Mouse (Mus musculus) WW6 (cell line): Measurements from ENCODE around the gene Kalrn.

Source experiments
- DNase-seq: peaks from one replicate; pipeline ENCODE4 v3.0.0-alpha.2; 2013; ENCODE audit warnings: low read depth, low spot score

Gene Kalrn

GRCm38 (mm10) chr16:34078732-34079131 is 494.6 kb downstream of the Kalrn start:
- no peak for DNase-seq

GRCm38 (mm10) chr16:34076101-34076500 is 497.2 kb downstream of the Kalrn start:
- no peak for DNase-seq

- no peak for DNase-seq
Observed at GRCm38 (mm10) chr16:34073930-34074329, 499.4 kb downstream of the Kalrn start.

GRCm38 (mm10) chr16:34072136-34072535 is 501.2 kb downstream of the Kalrn start:
- DNase-seq = no peak

GRCm38 (mm10) chr16:34071223-34071825 is 502.0 kb downstream of the Kalrn start:
- no peak for DNase-seq

GRCm38 (mm10) chr16:34069481-34069880 is 503.9 kb downstream of the Kalrn start:
- DNase-seq = no peak

- DNase-seq = no peak
Observed at GRCm38 (mm10) chr16:34066922-34067321, 506.4 kb downstream of the Kalrn start.

GRCm38 (mm10) chr16:34066376-34066775 is 507.0 kb downstream of the Kalrn start:
- no peak for DNase-seq

- DNase-seq = no peak
Observed at GRCm38 (mm10) chr16:34063313-34063712, 510.0 kb downstream of the Kalrn start.

GRCm38 (mm10) chr16:34061661-34062060 is 511.7 kb downstream of the Kalrn start:
- no peak for DNase-seq

- DNase-seq = no peak
Observed at GRCm38 (mm10) chr16:34058611-34059010, 514.7 kb downstream of the Kalrn start.

GRCm38 (mm10) chr16:34057464-34057863 is 515.9 kb downstream of the Kalrn start:
- no peak for DNase-seq

- peak; percentile 11 for DNase-seq
Observed at GRCm38 (mm10) chr16:34056418-34057111, 516.8 kb downstream of the Kalrn start.

GRCm38 (mm10) chr16:34050090-34050489 is 523.2 kb downstream of the Kalrn start:
- DNase-seq = no peak

GRCm38 (mm10) chr16:34049361-34049760 is 524.0 kb downstream of the Kalrn start:
- DNase-seq = no peak

- no peak for DNase-seq
Observed at GRCm38 (mm10) chr16:34048232-34048631, 525.1 kb downstream of the Kalrn start.

GRCm38 (mm10) chr16:34047543-34047942 is 525.8 kb downstream of the Kalrn start:
- no peak for DNase-seq

GRCm38 (mm10) chr16:34047006-34047360 is 526.3 kb downstream of the Kalrn start:
- no peak for DNase-seq

- no peak for DNase-seq
Observed at GRCm38 (mm10) chr16:34046268-34047005, 526.9 kb downstream of the Kalrn start.

GRCm38 (mm10) chr16:34044539-34044938 is 528.8 kb downstream of the Kalrn start:
- DNase-seq = no peak

GRCm38 (mm10) chr16:34043048-34043795 is 530.1 kb downstream of the Kalrn start:
- DNase-seq = no peak

GRCm38 (mm10) chr16:34042586-34042985 is 530.7 kb downstream of the Kalrn start:
- DNase-seq = no peak
